Mouse (Mus musculus) heart, embryonic 14.5 days (tissue): ENCODE data around the gene Usp6nl. TPM values are rescaled to one million over a fixed set of nuclear protein-coding genes. Genes with fewer than 3 reads are reported as not detected.

Source experiments
- ATAC-seq: fragments of 200-750 bp; cut with Nextera tagmentation; 2 replicates; pipeline ENCODE4 v1.8.0; 2017; ENCODE audit warnings: low read depth, moderate TSS enrichment; ENCODE audit not compliant: insufficient number of reproducible peaks, insufficient read depth, low FRiP score
- H3K27ac ChIP-seq, 2 experiments: fragments of 200-500 bp in 1 of 2; fragments of 300-500 bp in 1 of 2; sonication (generic) in 1 of 2; replicated peaks in 1 of 2; 2 replicates each; pipeline ENCODE4 v1.5.1; 2012 to 2014; ENCODE audit warnings: low read depth in 2 of 2, low read length in 2 of 2, control low read depth in 1 of 2, mild to moderate bottlenecking in 1 of 2, mixed read lengths in 1 of 2; ENCODE audit not compliant: control insufficient read depth in 1 of 2, insufficient read depth in 1 of 2
- H3K27me3 ChIP-seq: fragments of 300-500 bp; sonication (generic); 2 replicates; pipeline ENCODE4 v1.6.1; 2014; ENCODE audit warnings: mild to moderate bottlenecking, low read length, control low read depth; ENCODE audit not compliant: control insufficient read depth, insufficient read depth
- H3K36me3 ChIP-seq: fragments of 300-500 bp; sonication (generic); 2 replicates; pipeline ENCODE4 v1.6.1; 2014; ENCODE audit warnings: mild to moderate bottlenecking, control low read depth, low read length, mixed read lengths; ENCODE audit not compliant: control insufficient read depth, insufficient read depth
- H3K4me1 ChIP-seq, 2 experiments: fragments of 200-500 bp in 1 of 2; fragments of 300-500 bp in 1 of 2; sonication (generic) in 1 of 2; 2 replicates each; pipeline ENCODE4 v1.6.1; 2012 to 2014; ENCODE audit warnings: low read length in 2 of 2, control low read depth in 1 of 2, mixed read lengths in 1 of 2; ENCODE audit not compliant: control insufficient read depth in 2 of 2, insufficient read depth in 2 of 2
- H3K4me2 ChIP-seq: fragments of 300-500 bp; sonication (generic); 2 replicates; pipeline ENCODE4 v1.6.1; 2014; ENCODE audit warnings: mild to moderate bottlenecking, low read length
- H3K4me3 ChIP-seq, 2 experiments: fragments of 200-500 bp in 1 of 2; fragments of 300-500 bp in 1 of 2; sonication (generic) in 1 of 2; 2 replicates each; pipeline ENCODE4 v1.5.1; 2012 to 2014; ENCODE audit warnings: low read length in 2 of 2, mild to moderate bottlenecking in 2 of 2, control low read depth in 1 of 2, low read depth in 1 of 2, moderate library complexity in 1 of 2; ENCODE audit not compliant: control insufficient read depth in 1 of 2, insufficient read depth in 1 of 2
- H3K9ac ChIP-seq: fragments of 300-500 bp; sonication (generic); 2 replicates; pipeline ENCODE4 v1.6.1; 2014; ENCODE audit warnings: mild to moderate bottlenecking, low read length
- H3K9me3 ChIP-seq: fragments of 300-500 bp; sonication (generic); 2 replicates; pipeline ENCODE4 v1.6.1; 2016; ENCODE audit warnings: low read length, control low read depth; ENCODE audit not compliant: control insufficient read depth
- WGBS: fragments of 180-500 bp; shearing (Covaris S2); extraction: QIAGEN DNeasy Blood & Tissue Kit; methylation state at CpG from one replicate; pipeline ENCODE4 v1.1.7; 2014; 5-methylcytosine and 5-hydroxymethylcytosine counted together
- polyA plus RNA-seq: library from polyadenylated mRNA; unstranded; fragments of >200 nt; fragmentation: Nextera tagmentation; extraction: Ambion mirVana; gene quantifications from 2 replicates; pipeline ENCODE4 v1.2.1, GENCODE M21; 2014

The Usp6nl gene
- polyA plus RNA-seq, 1 experiment from 2014 or later: 6.7 TPM

DNA sequence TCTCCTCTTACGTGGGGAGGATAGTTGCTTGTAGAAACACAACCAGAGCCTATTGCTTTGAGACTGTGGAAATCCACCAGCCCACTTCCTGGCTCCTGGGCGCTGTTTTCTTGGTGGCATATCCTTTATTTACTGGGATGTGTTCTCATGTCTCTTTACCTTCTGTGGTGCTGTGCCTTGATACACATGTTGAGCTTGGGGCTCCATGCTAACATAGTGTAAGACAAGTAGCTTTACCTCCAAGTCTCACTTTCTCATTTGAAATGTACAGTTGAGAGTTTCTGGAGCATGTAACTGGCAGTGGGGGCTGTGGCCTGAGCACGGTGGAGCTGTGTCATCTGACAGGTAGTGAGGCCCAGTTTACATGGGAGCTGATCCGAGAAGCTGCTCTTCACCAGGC is 54.5 kb downstream of the Usp6nl start:
- Histone ChIP-seq H3K4me1 (peaks cover 11 to 16% of the 10 kb centered on the region in 2 experiments), H3K9ac (no peak overlapping the region), H3K27ac (no peak overlapping the region), H3K27me3 (no peaks in the 10 kb centered on the region), H3K36me3 (no peaks in the 10 kb centered on the region), H3K4me2 (no peak overlapping the region), H3K9me3 (no peaks in the 10 kb centered on the region), H3K4me3 (no peak overlapping the region)
- no peak for ATAC-seq
- WGBS: 65% methylated on average over 4 of the region's 4 CpGs

DNA sequence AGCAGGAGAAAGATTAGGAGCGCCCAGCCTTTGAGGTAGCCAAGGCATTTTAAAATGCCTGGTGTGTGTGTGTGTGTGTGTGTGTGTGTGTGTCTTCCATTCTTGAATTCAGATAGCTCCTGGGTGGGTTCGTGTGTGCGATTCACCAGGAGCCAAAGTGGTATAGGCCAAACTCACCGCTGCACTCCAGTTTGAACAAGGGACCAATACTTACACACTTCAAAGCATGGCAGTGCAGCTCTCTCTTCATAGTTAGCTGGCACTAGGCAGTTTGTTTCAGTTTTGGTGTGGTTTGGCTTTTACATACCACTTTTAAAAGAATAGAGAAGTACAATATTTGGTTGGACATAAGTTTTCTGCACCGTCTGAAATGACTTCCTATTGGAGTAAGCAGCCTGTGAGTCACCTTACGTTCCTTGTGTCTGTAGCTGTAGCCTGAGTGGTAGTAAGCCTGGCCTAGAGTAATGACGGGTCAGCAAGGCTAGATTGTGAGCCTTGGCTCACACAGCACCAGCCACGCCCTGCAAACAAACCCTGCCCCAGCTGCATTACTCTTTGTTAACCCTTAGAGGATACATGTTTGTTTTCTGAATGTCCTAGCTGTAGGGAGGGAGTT is 56.2 kb downstream of the Usp6nl start:
- ATAC-seq: no peak
- H3K27me3 ChIP-seq: no peaks in the 10 kb centered on the region
- no peak overlapping the region for H3K27ac ChIP-seq
- no peaks in the 10 kb centered on the region for H3K9me3 ChIP-seq
- H3K4me2 ChIP-seq: no peak overlapping the region
- H3K9ac ChIP-seq: no peak overlapping the region
- WGBS: 57% methylated on average over 8 of the region's 8 CpGs
- H3K36me3 ChIP-seq: no peaks in the 10 kb centered on the region
- H3K4me1 ChIP-seq: peaks cover 11 to 16% of the 10 kb centered on the region in 2 experiments
- H3K4me3 ChIP-seq: no peak overlapping the region

DNA sequence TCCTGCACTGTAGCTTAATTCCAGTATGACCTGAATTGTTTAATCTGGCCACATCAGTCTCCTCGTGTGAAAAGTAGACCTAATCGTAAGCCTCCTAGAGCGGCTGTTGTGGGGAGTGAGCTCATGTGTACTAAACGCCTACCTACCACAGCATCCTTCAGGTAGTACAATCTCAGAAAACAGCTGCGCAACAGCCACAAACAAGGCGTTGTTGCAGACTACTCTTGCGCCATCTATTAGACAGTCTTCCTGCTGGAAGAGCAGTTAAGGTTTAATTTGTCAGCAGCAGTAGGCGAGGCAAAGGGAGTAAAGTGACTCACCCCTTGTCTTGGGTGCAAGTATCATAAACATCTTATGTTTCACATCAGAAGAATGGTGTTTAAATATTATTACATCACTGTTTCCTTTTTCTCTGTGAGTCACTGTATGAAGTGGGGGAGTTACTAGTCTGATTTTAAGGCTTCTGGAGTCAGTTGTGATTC is 57.3 kb downstream of the Usp6nl start:
- H3K36me3 ChIP-seq: no peaks in the 10 kb centered on the region
- no peak overlapping the region for H3K9ac ChIP-seq
- peaks cover 11 to 16% of the 10 kb centered on the region in 2 experiments for H3K4me1 ChIP-seq
- peak overlapping the region in 1 of 2 experiments; percentile 37; a peak in 1 of 4 replicates for H3K27ac ChIP-seq
- no peaks in the 10 kb centered on the region for H3K27me3 ChIP-seq
- H3K4me3 ChIP-seq: no peak overlapping the region
- no peak for ATAC-seq
- H3K9me3 ChIP-seq: no peaks in the 10 kb centered on the region
- no peak overlapping the region for H3K4me2 ChIP-seq
- WGBS: 75% methylated on average over 8 of the region's 8 CpGs

DNA sequence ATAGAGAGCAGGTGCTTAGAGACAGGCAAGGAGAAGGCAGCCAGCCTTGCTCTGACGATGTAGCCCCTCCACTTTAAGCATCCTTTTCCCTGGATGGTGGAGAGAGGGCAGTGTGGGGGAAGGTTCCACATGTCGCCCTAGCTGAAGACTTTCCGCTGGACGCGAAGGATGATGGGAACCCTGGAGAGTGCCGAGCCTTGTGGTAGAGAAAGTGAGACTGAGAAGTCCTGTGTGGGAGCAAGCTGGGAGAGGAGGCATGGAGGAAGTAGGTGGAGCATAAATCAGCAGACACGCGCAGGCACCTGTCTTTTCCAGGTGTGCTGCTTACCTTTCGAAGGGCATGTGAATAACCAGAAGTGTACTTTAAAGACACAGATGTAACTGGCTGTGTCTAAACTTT is 57.9 kb downstream of the Usp6nl start:
- Histone ChIP-seq H3K27me3 (no peaks in the 10 kb centered on the region), H3K27ac (no peak overlapping the region; a peak in 1 of 4 replicates), H3K4me3 (no peak overlapping the region), H3K4me1 (peaks cover 11 to 16% of the 10 kb centered on the region in 2 experiments), H3K9me3 (no peaks in the 10 kb centered on the region), H3K36me3 (no peaks in the 10 kb centered on the region), H3K4me2 (no peak overlapping the region), H3K9ac (no peak overlapping the region)
- no peak for ATAC-seq
- 78% methylated on average over 9 of the region's 9 CpGs for WGBS

DNA sequence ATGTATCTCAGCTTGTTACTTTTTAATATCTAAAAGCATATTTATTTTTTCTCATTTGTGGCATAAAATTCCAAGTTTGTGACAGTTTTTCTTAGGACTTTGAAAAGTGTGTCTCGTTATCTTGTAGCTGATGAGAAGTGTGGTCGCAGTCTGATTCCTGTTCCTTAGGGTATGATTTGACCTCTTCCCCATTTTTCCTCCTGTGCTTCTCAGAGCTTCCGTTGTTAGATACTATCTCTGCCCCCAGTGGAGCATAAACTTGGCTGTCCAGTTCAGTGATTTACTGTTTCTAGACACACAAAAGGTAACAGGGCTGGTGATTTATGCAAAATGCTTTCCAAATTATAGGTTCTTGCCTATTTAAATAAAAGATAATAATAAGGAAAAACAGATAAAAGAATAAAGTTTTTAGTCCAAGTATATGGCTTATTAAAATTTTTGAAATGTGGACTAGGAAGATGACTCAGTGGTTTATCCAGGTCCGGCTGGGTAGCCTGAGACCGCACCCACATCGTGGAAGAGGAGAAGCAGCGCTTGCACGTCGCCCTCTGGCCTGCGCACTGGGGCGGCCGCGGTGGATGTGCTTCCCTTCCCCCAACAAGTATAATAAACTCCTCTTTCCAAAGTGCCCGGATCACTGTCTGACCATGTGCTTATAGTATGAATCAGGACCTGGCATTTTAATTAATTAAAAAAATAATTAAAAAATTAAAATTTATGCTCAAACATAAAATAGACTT is 62.1 kb downstream of the Usp6nl start:
- no peak for ATAC-seq
- no peak overlapping the region for H3K4me2 ChIP-seq
- 85% methylated on average over 14 of the region's 14 CpGs for WGBS

GRCm38 (mm10) chr2:6389162-6389561 is 66.7 kb downstream of the Usp6nl start:
- peaks cover 3 to 16% of the 10 kb centered on the region in 2 experiments for H3K4me1 ChIP-seq
- ATAC-seq: no peak

More for the DNA sequence above, 62.1 kb downstream of the Usp6nl start:
- Histone ChIP-seq H3K27ac (no peak overlapping the region), H3K27me3 (no peaks in the 10 kb centered on the region), H3K4me3 (no peak overlapping the region), H3K9ac (no peak overlapping the region), H3K36me3 (no peaks in the 10 kb centered on the region), H3K4me1 (peaks cover 5 to 15% of the 10 kb centered on the region in 2 experiments), H3K9me3 (no peaks in the 10 kb centered on the region)

DNA sequence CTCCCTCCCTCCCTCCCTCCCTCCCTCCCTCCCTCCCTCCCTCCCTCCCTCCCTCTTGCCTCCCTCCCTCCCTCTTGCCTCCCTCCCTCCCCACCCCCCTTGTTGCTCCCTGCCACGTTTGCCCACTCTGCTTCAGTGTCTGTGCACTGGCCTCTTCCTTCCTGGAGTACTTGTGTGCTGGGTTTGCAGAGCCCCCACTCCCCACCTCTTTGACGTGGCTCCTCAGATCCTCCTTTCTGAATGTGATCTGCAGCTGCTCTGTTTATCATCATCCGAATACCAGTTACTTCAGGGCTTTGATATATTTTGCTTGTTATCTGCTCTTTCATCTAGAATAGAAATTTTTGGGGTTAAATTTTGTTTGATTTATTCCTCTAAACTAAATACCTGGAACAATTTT is 68.8 kb downstream of the Usp6nl start:
- Histone ChIP-seq H3K27me3 (no peaks in the 10 kb centered on the region), H3K9me3 (no peaks in the 10 kb centered on the region), H3K9ac (no peak overlapping the region), H3K4me1 (peaks cover 10 to 24% of the 10 kb centered on the region in 2 experiments), H3K36me3 (no peaks in the 10 kb centered on the region; the same call in 1 of the 2 replicates), H3K27ac (no peak overlapping the region), H3K4me2 (no peak overlapping the region), H3K4me3 (no peak overlapping the region)
- no peak for ATAC-seq
- WGBS: 50% methylated on average over 2 of the region's 3 CpGs

More at GRCm38 (mm10) chr2:6389162-6389561, 66.7 kb downstream of the Usp6nl start:
- Histone ChIP-seq H3K9ac (no peak overlapping the region), H3K9me3 (no peaks in the 10 kb centered on the region), H3K27me3 (no peaks in the 10 kb centered on the region), H3K27ac (no peak overlapping the region), H3K4me3 (no peak overlapping the region), H3K36me3 (no peaks in the 10 kb centered on the region; the same call in 1 of the 2 replicates), H3K4me2 (no peak overlapping the region)
- 67% methylated on average over 3 of the region's 3 CpGs for WGBS
